Mouse (Mus musculus) ES-E14 (cell line): ENCODE results near the gene Homer3.

Experiments used
- CHD2 ChIP-seq: IDR thresholded peaks from 2 replicates; pipeline ENCODE4 v1.6.1; 2014; ENCODE audit warnings: mild to moderate bottlenecking, low read depth, low read length, inconsistent platforms
- HCFC1 ChIP-seq: IDR thresholded peaks from 2 replicates; pipeline ENCODE4 v1.6.1; 2012; ENCODE audit warnings: low read length, inconsistent platforms, borderline replicate concordance; ENCODE audit not compliant: insufficient read depth
- MAFK ChIP-seq: IDR thresholded peaks from 2 replicates; pipeline ENCODE4 v1.6.1; 2014; ENCODE audit warnings: mild to moderate bottlenecking, low read depth, low read length, inconsistent platforms; ENCODE audit not compliant: insufficient read depth
- ZC3H11A ChIP-seq: IDR thresholded peaks from 2 replicates; pipeline ENCODE4 v1.6.1; 2012; ENCODE audit warnings: low read depth, mild to moderate bottlenecking, inconsistent platforms, low read length, borderline replicate concordance
- ZNF384 ChIP-seq: IDR thresholded peaks from 2 replicates; pipeline ENCODE4 v1.6.1; 2012; ENCODE audit warnings: low read depth, low read length, inconsistent platforms

DNA sequence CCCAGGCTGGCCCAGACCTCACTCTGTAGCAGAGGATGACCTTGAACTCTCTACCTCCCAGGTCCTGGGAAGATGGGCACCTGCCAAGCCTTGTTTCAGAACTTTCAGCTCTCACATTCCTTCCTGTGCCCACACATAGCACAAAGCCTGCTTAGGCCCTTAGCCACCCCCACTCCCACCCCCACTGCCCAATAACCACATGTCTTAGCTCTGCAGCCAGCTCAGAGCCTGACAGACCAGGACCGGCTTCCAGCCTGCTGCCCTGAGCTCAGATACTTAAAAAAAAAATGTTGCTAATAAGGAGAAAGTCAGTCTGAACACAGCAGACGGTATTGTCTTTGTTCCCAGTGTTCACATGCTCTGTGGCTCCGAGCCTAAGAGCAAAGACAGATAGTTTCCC lies 1.6 kb upstream of the Homer3 start:
- TF ChIP-seq CHD2: no peak
- TF ChIP-seq ZNF384: no peak
- no peak for TF ChIP-seq HCFC1
- TF ChIP-seq MAFK: no peak
- no peak for TF ChIP-seq ZC3H11A
